In the genomic region with DNA sequence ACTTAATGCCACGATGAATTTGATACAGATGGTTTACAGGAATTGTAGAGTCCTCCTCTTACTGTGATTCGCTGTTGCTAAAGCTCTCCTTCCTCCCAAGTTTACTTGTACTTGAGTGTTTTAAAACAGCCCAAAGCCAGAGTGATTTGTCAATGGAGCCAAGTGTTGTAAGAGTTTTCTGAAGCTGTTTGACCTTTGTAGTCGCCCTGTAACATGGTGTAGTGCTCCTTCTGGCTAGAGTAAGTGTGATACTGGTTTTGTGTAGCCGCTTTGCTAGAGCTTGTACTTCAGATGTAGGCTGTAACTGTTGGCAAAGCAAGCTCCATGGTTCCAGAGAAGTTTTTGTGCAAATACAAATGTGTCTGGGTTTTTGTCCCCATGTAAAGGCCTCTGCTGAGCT, we compare ENCODE assay signal across 25 mouse cellular contexts. TPM values are rescaled to one million over a fixed set of nuclear protein-coding genes. Genes with fewer than 3 reads are reported as not detected.
DNase-seq lines count a peak whose midpoint lies in the region; ATAC-seq and TF ChIP-seq lines count a peak whose summit lies in the region.
"Had no signal": no experiment of that assay in that cellular context is flagged by ENCODE, and none has a peak within 500 bp of the region (broad histone marks: within the 10 kb centered on the region; RNA-seq: fewer than 3 reads in every experiment).

No protein-coding gene starts in this region.

- ATAC-seq in intestine, postnatal 0 days = no peak
- ATAC-seq in intestine, embryonic 15.5 days = no peak
- peak; percentile 84 for ATAC-seq in lung, postnatal 0 days
- ATAC-seq: forebrain, embryonic 15.5 days; hindbrain, postnatal 0 days; Patski had no signal

- H3K27ac ChIP-seq in intestine, postnatal 0 days (ENCODE audit: low read depth, low read length) = 0 out of 2 replicates have a peak overlapping the region, but pooled peaks have one; percentile 1
- no peak overlapping the region for H3K27ac ChIP-seq in intestine, embryonic 15.5 days
- no peak overlapping the region for H3K27ac ChIP-seq in lung, postnatal 0 days (ENCODE audit: low read length)
- H3K27ac ChIP-seq: embryonic facial prominence, embryonic 12.5 days; embryonic facial prominence, embryonic 15.5 days; forebrain, embryonic 12.5 days; forebrain, embryonic 15.5 days; heart, adult 2 months; heart, embryonic 10.5 days; heart, embryonic 13.5 days; hindbrain, embryonic 14.5 days; hindbrain, postnatal 0 days had no signal

- TF ChIP-seq EP300 in lung, postnatal 0 days (IDR thresholded peaks at IDR 0.05) = peak; percentile 64; the same call in 1 of the 2 replicates

- peaks cover 96% of the 10 kb centered on the region for H3K36me3 ChIP-seq in intestine, postnatal 0 days (ENCODE audit: control insufficient read depth, insufficient read depth)
- peaks cover 81% of the 10 kb centered on the region for H3K36me3 ChIP-seq in intestine, embryonic 15.5 days
- H3K36me3 ChIP-seq in lung, postnatal 0 days (ENCODE audit: insufficient read depth, low read length) = peaks cover 66% of the 10 kb centered on the region

- H3K9me3 ChIP-seq in intestine, postnatal 0 days (ENCODE audit: control insufficient read depth) = no peaks in the 10 kb centered on the region
- no peaks in the 10 kb centered on the region for H3K9me3 ChIP-seq in intestine, embryonic 15.5 days
- no peaks in the 10 kb centered on the region for H3K9me3 ChIP-seq in lung, postnatal 0 days (ENCODE audit: low read length)
- H3K9me3 ChIP-seq: embryonic facial prominence, embryonic 12.5 days; embryonic facial prominence, embryonic 15.5 days; forebrain, embryonic 12.5 days; forebrain, embryonic 15.5 days; heart, embryonic 10.5 days; heart, embryonic 13.5 days had no signal

- WGBS in intestine, postnatal 0 days = 78% methylated on average over 4 of the region's 4 CpGs
- WGBS in intestine, embryonic 15.5 days = 81% methylated on average over 4 of the region's 4 CpGs
- 56% methylated on average over 4 of the region's 4 CpGs for WGBS in lung, postnatal 0 days
- WGBS in lung, adult 2 months = 60% methylated on average over 4 of the region's 4 CpGs

- no peak overlapping the region for H3K4me2 ChIP-seq in intestine, postnatal 0 days (replicated peaks; ENCODE audit: low read depth)
- no peak overlapping the region for H3K4me2 ChIP-seq in intestine, embryonic 15.5 days (replicated peaks)
- H3K4me2 ChIP-seq in lung, postnatal 0 days (replicated peaks; ENCODE audit: low read depth, low read length) = no peak overlapping the region
- H3K4me2 ChIP-seq: embryonic facial prominence, embryonic 12.5 days; embryonic facial prominence, embryonic 15.5 days; forebrain, embryonic 12.5 days; forebrain, embryonic 15.5 days; heart, embryonic 13.5 days; hindbrain, embryonic 14.5 days had no signal

- TF ChIP-seq CTCF in intestine, postnatal 0 days (IDR thresholded peaks at IDR 0.05; ENCODE audit: low read depth) = no peak
- TF ChIP-seq CTCF in lung, postnatal 0 days (IDR thresholded peaks at IDR 0.05) = no peak
- TF ChIP-seq CTCF in lung, adult 2 months (IDR thresholded peaks at IDR 0.05; ENCODE audit: insufficient read depth, low read length) = no peak

- no peak for TF ChIP-seq POLR2A in lung, adult 2 months (IDR thresholded peaks at IDR 0.05; ENCODE audit: borderline replicate concordance, extremely low read depth, low read depth, low read length)

- no peaks in the 10 kb centered on the region for H3K27me3 ChIP-seq in intestine, postnatal 0 days (replicated peaks; ENCODE audit: control insufficient read depth, insufficient read depth, low read length)
- no peaks in the 10 kb centered on the region for H3K27me3 ChIP-seq in intestine, embryonic 15.5 days (replicated peaks)
- no peaks in the 10 kb centered on the region for H3K27me3 ChIP-seq in lung, postnatal 0 days (replicated peaks; ENCODE audit: insufficient read depth, low read length)
- H3K27me3 ChIP-seq: embryonic facial prominence, embryonic 12.5 days; embryonic facial prominence, embryonic 15.5 days; forebrain, embryonic 12.5 days; forebrain, embryonic 15.5 days; heart, embryonic 13.5 days; Patski had no signal

- H3K4me3 ChIP-seq in intestine, postnatal 0 days (ENCODE audit: low read depth, low read length) = no peak overlapping the region
- no peak overlapping the region for H3K4me3 ChIP-seq in intestine, embryonic 15.5 days (replicated peaks)
- no peak overlapping the region for H3K4me3 ChIP-seq in lung, postnatal 0 days (ENCODE audit: low read depth, low read length)
- H3K4me3 ChIP-seq in lung, adult 2 months (replicated peaks; ENCODE audit: extremely low read depth, low read depth, low read length) = no peak overlapping the region
- H3K4me3 ChIP-seq: embryonic facial prominence, embryonic 12.5 days; embryonic facial prominence, embryonic 15.5 days; forebrain, embryonic 12.5 days; forebrain, embryonic 15.5 days; heart, adult 2 months; heart, embryonic 10.5 days; heart, embryonic 13.5 days had no signal

- DNase-seq in lung, postnatal 0 days (ENCODE audit: low spot score) = peak; percentile 81
- no peak for DNase-seq in lung, adult 2 months
- DNase-seq in adipocyte (ENCODE audit: low spot score) (peak; percentile 85), MN1 (ENCODE audit: low spot score) (no peak)
- DNase-seq: adrenal gland, adult 2 months; adrenal gland, postnatal 14 days; cerebellum, adult 11 months; cerebellum, adult 2 months; cerebellum, adult 9-11 months; cerebellum, postnatal 25 days; gastrocnemius, postnatal 25 days; heart, adult 2 months; heart, postnatal 14 days; heart, postnatal 4 days had no signal

- no peak overlapping the region for H3K9ac ChIP-seq in intestine, postnatal 0 days (ENCODE audit: low read depth, low read length)
- no peak overlapping the region for H3K9ac ChIP-seq in intestine, embryonic 15.5 days
- no peak overlapping the region for H3K9ac ChIP-seq in lung, postnatal 0 days (replicated peaks; ENCODE audit: low read depth)
- H3K9ac ChIP-seq: embryonic facial prominence, embryonic 12.5 days; embryonic facial prominence, embryonic 15.5 days; forebrain, embryonic 12.5 days; forebrain, embryonic 15.5 days; heart, embryonic 13.5 days; hindbrain, embryonic 14.5 days had no signal

- no peaks in the 10 kb centered on the region for H3K4me1 ChIP-seq in intestine, postnatal 0 days (replicated peaks; ENCODE audit: control insufficient read depth, insufficient read depth, low read length)
- peaks cover 1% of the 10 kb centered on the region; the same call in 1 of the 2 replicates for H3K4me1 ChIP-seq in intestine, embryonic 15.5 days (replicated peaks)
- H3K4me1 ChIP-seq in lung, postnatal 0 days (ENCODE audit: insufficient read depth, low read depth, low read length) = peaks cover 1% of the 10 kb centered on the region; the same call in 1 of the 2 replicates
- H3K4me1 ChIP-seq in lung, adult 2 months (ENCODE audit: control insufficient read depth, insufficient read depth, low read length) = peaks cover 2% of the 10 kb centered on the region
- H3K4me1 ChIP-seq: forebrain, embryonic 15.5 days; heart, embryonic 10.5 days had no signal

RNA-seq across cellular contexts. Expression of a gene that starts 8.0 kb away (rescaled TPM):
- polyA plus RNA-seq in intestine, postnatal 0 days (2015; fragmentation: Nextera tagmentation; extraction: Ambion mirVana) = 11.7 and 15.0 TPM in 2 replicates
- 28.2 and 31.8 TPM in 2 replicates for polyA plus RNA-seq in intestine, embryonic 15.5 days (2015; fragmentation: Nextera tagmentation; extraction: Ambion mirVana)
- polyA plus RNA-seq in lung, postnatal 0 days (2015; fragmentation: Nextera tagmentation; extraction: Ambion mirVana) = 48.7 and 51.6 TPM in 2 replicates
- polyA plus RNA-seq in lung, adult 2 months (2012; rRNA removed) = 255 and 329 TPM in 2 replicates

RNA-seq across cellular contexts. Expression of a gene that starts 18.6 kb away (rescaled TPM):
- 47.8 and 53.0 TPM in 2 replicates for polyA plus RNA-seq in intestine, postnatal 0 days (2015; fragmentation: Nextera tagmentation; extraction: Ambion mirVana)
- 122 and 124 TPM in 2 replicates for polyA plus RNA-seq in intestine, embryonic 15.5 days (2015; fragmentation: Nextera tagmentation; extraction: Ambion mirVana)
- polyA plus RNA-seq in lung, postnatal 0 days (2015; fragmentation: Nextera tagmentation; extraction: Ambion mirVana) = 54.0 and 61.8 TPM in 2 replicates
- polyA plus RNA-seq in lung, adult 2 months (2012; rRNA removed) = 47.3 and 87.1 TPM in 2 replicates

RNA-seq across cellular contexts. Expression of a gene that starts 43.8 kb away (rescaled TPM):
- 26.3 and 26.7 TPM in 2 replicates for polyA plus RNA-seq in intestine, postnatal 0 days (2015; fragmentation: Nextera tagmentation; extraction: Ambion mirVana)
- polyA plus RNA-seq in intestine, embryonic 15.5 days (2015; fragmentation: Nextera tagmentation; extraction: Ambion mirVana) = 20.7 and 24.3 TPM in 2 replicates
- 20.4 and 22.2 TPM in 2 replicates for polyA plus RNA-seq in lung, postnatal 0 days (2015; fragmentation: Nextera tagmentation; extraction: Ambion mirVana)
- 40.8 and 55.2 TPM in 2 replicates for polyA plus RNA-seq in lung, adult 2 months (2012; rRNA removed)

RNA-seq across cellular contexts. Expression of a gene that starts 51.9 kb away (rescaled TPM):
- polyA plus RNA-seq in intestine, postnatal 0 days (2015; fragmentation: Nextera tagmentation; extraction: Ambion mirVana) = 27.8 and 29.1 TPM in 2 replicates
- polyA plus RNA-seq in intestine, embryonic 15.5 days (2015; fragmentation: Nextera tagmentation; extraction: Ambion mirVana) = 10.9 and 12.7 TPM in 2 replicates
- 109 and 123 TPM in 2 replicates for polyA plus RNA-seq in lung, postnatal 0 days (2015; fragmentation: Nextera tagmentation; extraction: Ambion mirVana)
- 337 and 400 TPM in 2 replicates for polyA plus RNA-seq in lung, adult 2 months (2012; rRNA removed)

RNA-seq across cellular contexts. Expression of a gene that starts 58.1 kb away (rescaled TPM):
- polyA plus RNA-seq in intestine, postnatal 0 days (2015; fragmentation: Nextera tagmentation; extraction: Ambion mirVana) = 52.7 and 56.7 TPM in 2 replicates
- polyA plus RNA-seq in intestine, embryonic 15.5 days (2015; fragmentation: Nextera tagmentation; extraction: Ambion mirVana) = 12.0 and 14.3 TPM in 2 replicates
- polyA plus RNA-seq in lung, postnatal 0 days (2015; fragmentation: Nextera tagmentation; extraction: Ambion mirVana) = 0.08 and 0.16 TPM in 2 replicates
- 1.1 and 1.2 TPM in 2 replicates for polyA plus RNA-seq in lung, adult 2 months (2012; rRNA removed)
- polyA plus RNA-seq: cerebellum, adult 2 months; forebrain, embryonic 15.5 days; hindbrain, embryonic 14.5 days had no signal

Comparison
In these comparisons a context has a peak if more than half of its experiments do, and no peak if none do; other contexts are left out.
1. DNase-seq: peak in lung, postnatal 0 days (single experiment) and adipocyte (single experiment); none in lung, adult 2 months (single experiment) and MN1 (single experiment).